Mouse (Mus musculus) kidney, embryonic 14.5 days (tissue): ENCODE results near the gene Cmah. TPM values are rescaled to one million over a fixed set of nuclear protein-coding genes. Genes with fewer than 3 reads are reported as not detected.

ENCODE experiments used
- ATAC-seq: fragments of 200-750 bp; cut with Nextera tagmentation; 2 replicates; pipeline ENCODE4 v1.8.0; 2017; ENCODE audit warnings: moderate number of reproducible peaks, mild to moderate bottlenecking, moderate TSS enrichment, moderate library complexity; ENCODE audit not compliant: low FRiP score, low TSS enrichment
- H3K27ac ChIP-seq: fragments of 300-500 bp; sonication (generic); 2 replicates; pipeline ENCODE4 v1.5.1; 2014; ENCODE audit warnings: low read depth, mild to moderate bottlenecking, low read length, moderate library complexity, mixed read lengths
- H3K27me3 ChIP-seq: fragments of 300-500 bp; sonication (generic); 2 replicates; pipeline ENCODE4 v1.6.1; 2014; ENCODE audit warnings: mild to moderate bottlenecking, low read length; ENCODE audit not compliant: control insufficient read depth, insufficient read depth
- H3K36me3 ChIP-seq: fragments of 300-500 bp; sonication (generic); 2 replicates; pipeline ENCODE4 v1.6.1; 2014; ENCODE audit warnings: low read length, mixed read lengths; ENCODE audit not compliant: control insufficient read depth, insufficient read depth
- H3K4me1 ChIP-seq: fragments of 300-500 bp; sonication (generic); 2 replicates; pipeline ENCODE4 v1.6.1; 2014; ENCODE audit warnings: low read length, mixed read lengths; ENCODE audit not compliant: control insufficient read depth, insufficient read depth
- H3K4me2 ChIP-seq: fragments of 300-500 bp; sonication (generic); replicated peaks from 2 replicates; pipeline ENCODE4 v1.6.1; 2014; ENCODE audit warnings: low read depth, mild to moderate bottlenecking, low read length
- H3K4me3 ChIP-seq: fragments of 300-500 bp; sonication (generic); 2 replicates; pipeline ENCODE4 v1.5.1; 2014; ENCODE audit warnings: mild to moderate bottlenecking, low read length
- H3K9ac ChIP-seq: fragments of 300-500 bp; sonication (generic); 2 replicates; pipeline ENCODE4 v1.6.1; 2014; ENCODE audit warnings: low read depth, mild to moderate bottlenecking, low read length, moderate library complexity
- H3K9me3 ChIP-seq: fragments of 300-500 bp; sonication (generic); 2 replicates; pipeline ENCODE4 v1.6.1; 2016; ENCODE audit warnings: low read length; ENCODE audit not compliant: control insufficient read depth
- WGBS: fragments of 180-500 bp; shearing (Covaris S2); extraction: QIAGEN DNeasy Blood & Tissue Kit; methylation state at CpG from one replicate; pipeline ENCODE4 v1.1.7; 2014; 5-methylcytosine and 5-hydroxymethylcytosine counted together
- polyA plus RNA-seq: library from polyadenylated mRNA; unstranded; fragments of >200 nt; fragmentation: Nextera tagmentation; extraction: Ambion mirVana; gene quantifications from 2 replicates; pipeline ENCODE4 v1.2.1, GENCODE M21; 2014

Cmah gene
- polyA plus RNA-seq, 1 experiment from 2014 or later, result 1.2 TPM

DNA sequence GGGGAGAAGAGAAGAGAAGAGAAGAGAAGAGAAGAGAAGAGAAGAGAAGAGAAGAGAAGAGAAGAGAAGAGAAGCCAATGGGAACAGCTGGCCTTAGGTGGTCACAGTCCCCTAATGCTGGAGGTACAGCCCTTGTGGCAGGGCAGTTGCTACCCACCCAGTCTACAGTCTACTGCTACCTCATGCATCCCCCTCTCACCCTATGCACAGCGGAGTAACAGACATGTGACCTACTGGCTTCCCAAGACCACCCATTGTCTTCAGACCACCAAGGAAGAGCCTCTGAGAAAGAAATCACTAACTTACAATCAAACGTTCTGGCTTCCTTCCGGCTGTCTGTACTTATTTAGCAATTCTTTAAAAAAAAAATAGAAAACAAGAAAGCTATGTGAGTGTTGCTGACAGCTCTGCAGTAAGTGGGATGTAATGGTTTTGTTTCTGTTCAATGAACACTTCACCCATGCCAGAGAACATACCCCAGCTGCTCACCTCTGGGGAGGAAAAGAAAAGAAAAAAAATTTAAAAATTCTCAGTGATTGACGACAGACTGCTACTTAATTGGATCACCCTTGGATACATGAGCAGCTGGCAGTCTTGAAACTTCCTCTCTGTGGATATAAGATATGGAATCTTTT is 196.5 kb downstream of the Cmah start:
- Histone ChIP-seq H3K4me1 (no peaks in the 10 kb centered on the region; the same call in 1 of the 2 replicates), H3K36me3 (no peaks in the 10 kb centered on the region), H3K4me3 (no peak overlapping the region), H3K4me2 (no peak overlapping the region), H3K9ac (no peak overlapping the region), H3K27ac (no peak overlapping the region), H3K9me3 (no peaks in the 10 kb centered on the region), H3K27me3 (no peaks in the 10 kb centered on the region)
- 61% methylated on average over 4 of the region's 4 CpGs for WGBS
- no peak for ATAC-seq

DNA sequence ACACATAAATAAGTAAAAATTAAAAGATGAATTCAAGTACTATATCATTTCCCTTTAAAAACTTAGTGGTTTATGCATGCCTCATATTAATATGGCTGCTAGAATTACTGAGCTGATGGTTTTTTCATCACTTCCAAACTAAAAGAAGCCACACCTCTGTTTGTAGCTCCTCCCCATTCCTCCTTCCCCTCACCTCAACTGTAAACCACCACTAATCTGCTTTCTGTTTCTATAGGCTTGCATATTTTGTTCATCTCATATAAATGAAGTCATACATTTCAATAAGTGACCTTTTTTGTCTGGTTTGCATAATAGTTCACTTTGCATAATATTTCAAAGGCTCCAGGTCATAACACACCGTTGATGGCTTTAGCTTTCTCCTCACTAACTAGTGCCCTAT is 197.3 kb downstream of the Cmah start:
- no peak for ATAC-seq
- no peak overlapping the region for H3K4me2 ChIP-seq
- no peak overlapping the region for H3K4me3 ChIP-seq
- WGBS, result 68% methylated on average over 1 of the region's 1 CpGs
- H3K27ac ChIP-seq, result no peak overlapping the region
- H3K9ac ChIP-seq, result no peak overlapping the region
- no peaks in the 10 kb centered on the region for H3K9me3 ChIP-seq
- no peaks in the 10 kb centered on the region for H3K36me3 ChIP-seq
- H3K27me3 ChIP-seq, result no peaks in the 10 kb centered on the region
- H3K4me1 ChIP-seq, result no peaks in the 10 kb centered on the region; the same call in 1 of the 2 replicates

DNA sequence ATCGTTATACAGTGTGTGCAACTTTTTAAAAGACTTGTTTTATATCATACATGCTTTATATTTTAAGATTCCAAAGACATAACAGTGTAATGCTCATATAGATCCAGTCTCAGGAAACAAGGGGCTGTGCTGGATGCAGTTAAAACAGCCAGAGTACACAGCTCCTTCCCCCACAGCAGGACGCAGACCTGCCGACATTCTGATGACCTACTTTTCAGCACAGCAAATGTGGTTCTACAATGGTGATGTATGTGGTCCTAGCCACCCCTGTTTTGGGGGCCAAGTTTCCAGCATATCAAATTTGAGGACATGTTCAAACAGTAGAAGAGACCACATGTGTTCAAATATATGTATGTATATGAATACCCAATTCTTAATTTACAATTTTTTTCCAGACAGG is 198.3 kb downstream of the Cmah start:
- ATAC-seq, result no peak
- H3K27ac ChIP-seq, result no peak overlapping the region
- WGBS, result 58% methylated on average over 3 of the region's 3 CpGs
- H3K4me2 ChIP-seq, result no peak overlapping the region
- no peaks in the 10 kb centered on the region for H3K27me3 ChIP-seq
- H3K9ac ChIP-seq, result no peak overlapping the region
- no peaks in the 10 kb centered on the region for H3K36me3 ChIP-seq
- no peaks in the 10 kb centered on the region for H3K4me1 ChIP-seq
- no peaks in the 10 kb centered on the region for H3K9me3 ChIP-seq
- H3K4me3 ChIP-seq, result no peak overlapping the region

DNA sequence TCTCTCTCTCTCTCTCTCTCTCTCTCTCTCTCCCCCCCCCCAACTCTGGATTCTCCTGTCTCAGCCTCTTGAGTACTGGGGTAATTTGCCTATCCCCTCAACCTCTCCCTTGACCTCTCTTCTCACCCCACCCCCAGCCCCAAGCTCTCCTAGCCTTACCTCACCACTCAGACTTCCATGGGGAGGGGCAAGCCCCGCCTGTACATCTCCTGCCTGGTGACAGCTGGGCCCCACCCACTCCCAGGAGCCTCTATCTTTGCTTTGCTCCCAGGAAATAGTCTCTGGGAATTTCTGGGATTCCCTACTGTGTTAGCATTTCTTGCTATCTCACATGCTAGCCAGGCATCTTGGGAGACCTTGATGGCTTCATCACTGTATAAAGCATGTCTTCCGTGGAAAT is 199.7 kb downstream of the Cmah start:
- 62% methylated on average over 2 of the region's 2 CpGs for WGBS
- H3K4me1 ChIP-seq, result no peaks in the 10 kb centered on the region
- no peaks in the 10 kb centered on the region for H3K36me3 ChIP-seq
- H3K27ac ChIP-seq, result no peak overlapping the region
- H3K4me3 ChIP-seq, result no peak overlapping the region
- no peak for ATAC-seq
- no peaks in the 10 kb centered on the region for H3K27me3 ChIP-seq
- no peaks in the 10 kb centered on the region for H3K9me3 ChIP-seq
- no peak overlapping the region for H3K9ac ChIP-seq
- no peak overlapping the region for H3K4me2 ChIP-seq

Other genes with a start within 250 kb of the Cmah start
- gene Carmil1, start 46.6 kb upstream of the Cmah start, polyA plus RNA-seq, result 23.9 and 48.6 TPM in 2 replicates